Mouse (Mus musculus): Measurements from ENCODE around the gene Amer1. TPM values are rescaled to one million over a fixed set of nuclear protein-coding genes. Genes with fewer than 3 reads are reported as not detected.

Gene Amer1
- total RNA-seq (2015; ENCODE audit: low replicate concordance) (0.72 and 2.1 TPM in 2 replicates), total RNA-seq (2017; ENCODE audit: low replicate concordance) (0.45 and 1.9 TPM in 2 replicates)

GRCm38 (mm10) chrX:95444776-95445111 is at the start of gene Amer1:
TSS of gene Amer1 (minus strand) at chrX:95444872.
- ATAC-seq (replicated peaks; ENCODE audit: low FRiP score, poor library complexity, severe bottlenecking), result peak; percentile 78

GRCm38 (mm10) chrX:95457166-95457565 is 12.5 kb upstream of the Amer1 start:
- no peak for ATAC-seq (replicated peaks; ENCODE audit: low FRiP score, poor library complexity, severe bottlenecking)

GRCm38 (mm10) chrX:95445866-95446265 is 1.2 kb upstream of the Amer1 start:
- no peak for ATAC-seq (replicated peaks; ENCODE audit: low FRiP score, poor library complexity, severe bottlenecking)

GRCm38 (mm10) chrX:95445141-95445540 is 469 bp upstream of the Amer1 start:
- no peak for ATAC-seq (replicated peaks; ENCODE audit: low FRiP score, poor library complexity, severe bottlenecking)

- ATAC-seq (replicated peaks; ENCODE audit: low FRiP score, poor library complexity, severe bottlenecking), result peak; percentile 78
Measured at GRCm38 (mm10) chrX:95443898-95444775, 535 bp downstream of the Amer1 start.

- no peak for ATAC-seq (replicated peaks; ENCODE audit: low FRiP score, poor library complexity, severe bottlenecking)
Measured at GRCm38 (mm10) chrX:95443390-95443789, 1.3 kb downstream of the Amer1 start.

GRCm38 (mm10) chrX:95442261-95442660 is 2.4 kb downstream of the Amer1 start:
- ATAC-seq (replicated peaks; ENCODE audit: low FRiP score, poor library complexity, severe bottlenecking), result no peak

GRCm38 (mm10) chrX:95441290-95441689 is 3.4 kb downstream of the Amer1 start:
- ATAC-seq (replicated peaks; ENCODE audit: low FRiP score, poor library complexity, severe bottlenecking), result no peak

GRCm38 (mm10) chrX:95438491-95438890 is 6.2 kb downstream of the Amer1 start:
- ATAC-seq (replicated peaks; ENCODE audit: low FRiP score, poor library complexity, severe bottlenecking), result no peak

GRCm38 (mm10) chrX:95437236-95437635 is 7.4 kb downstream of the Amer1 start:
- ATAC-seq (replicated peaks; ENCODE audit: low FRiP score, poor library complexity, severe bottlenecking), result no peak

GRCm38 (mm10) chrX:95373101-95373500 is 71.6 kb downstream of the Amer1 start:
- no peak for ATAC-seq (replicated peaks; ENCODE audit: low FRiP score, poor library complexity, severe bottlenecking)

Other genes starting within 250 kb of the Amer1 start
- 0.84 TPM in 1 of 2 replicates, not detected in the other for gene Arhgef9, start 248.0 kb downstream of the Amer1 start, total RNA-seq (2015; ENCODE audit: low replicate concordance)
- 0.98 TPM in 1 of 2 replicates, not detected in the other for gene Arhgef9, start 248.0 kb downstream of the Amer1 start, total RNA-seq (2017; ENCODE audit: low replicate concordance)
- gene Asb12, start 113.1 kb upstream of the Amer1 start, total RNA-seq (2015; ENCODE audit: low replicate concordance), result not detected in 2 replicates
- not detected in 2 replicates for gene Asb12, start 113.1 kb upstream of the Amer1 start, total RNA-seq (2017; ENCODE audit: low replicate concordance)
- gene Pfn5, start 113.2 kb upstream of the Amer1 start, total RNA-seq (2015; ENCODE audit: low replicate concordance), result not detected in 2 replicates
- not detected in 2 replicates for gene Pfn5, start 113.2 kb upstream of the Amer1 start, total RNA-seq (2017; ENCODE audit: low replicate concordance)
- gene Zc4h2, start 213.6 kb upstream of the Amer1 start, total RNA-seq (2015; ENCODE audit: low replicate concordance), result not detected in 2 replicates
- not detected in 2 replicates for gene Zc4h2, start 213.6 kb upstream of the Amer1 start, total RNA-seq (2017; ENCODE audit: low replicate concordance)